Mouse (Mus musculus) hindbrain, embryonic 11.5 days (tissue): ENCODE results near the gene Sox5. TPM values are rescaled to one million over a fixed set of nuclear protein-coding genes. Genes with fewer than 3 reads are reported as not detected.

ENCODE experiments used
- ATAC-seq: fragments of 200-750 bp; cut with Nextera tagmentation; 2 replicates; pipeline ENCODE4 v1.8.0; 2017; ENCODE audit warnings: mild to moderate bottlenecking, moderate TSS enrichment, moderate library complexity; ENCODE audit not compliant: low FRiP score
- DNase-seq: peaks from one replicate; pipeline ENCODE4 v3.0.0-alpha.2; 2015; ENCODE audit warnings: low spot score
- H3K27ac ChIP-seq: fragments of 300-500 bp; sonication (generic); 2 replicates; pipeline ENCODE4 v1.5.1; 2014; ENCODE audit warnings: mild to moderate bottlenecking, low read depth, low read length
- H3K27me3 ChIP-seq: fragments of 300-500 bp; sonication (generic); 2 replicates; pipeline ENCODE4 v1.6.1; 2014; ENCODE audit warnings: mild to moderate bottlenecking, low read length, moderate library complexity, mixed read lengths; ENCODE audit not compliant: control insufficient read depth, insufficient read depth
- H3K36me3 ChIP-seq: fragments of 300-500 bp; sonication (generic); 2 replicates; pipeline ENCODE4 v1.6.1; 2014; ENCODE audit warnings: mild to moderate bottlenecking, low read length, moderate library complexity, mixed read lengths; ENCODE audit not compliant: control insufficient read depth, insufficient read depth
- H3K4me1 ChIP-seq: fragments of 300-500 bp; sonication (generic); replicated peaks from 2 replicates; pipeline ENCODE4 v1.6.1; 2014; ENCODE audit warnings: low read length, mixed read lengths; ENCODE audit not compliant: control insufficient read depth, insufficient read depth
- H3K4me2 ChIP-seq: fragments of 300-500 bp; sonication (generic); replicated peaks from 2 replicates; pipeline ENCODE4 v1.6.1; 2014; ENCODE audit warnings: mild to moderate bottlenecking, low read depth, low read length
- H3K4me3 ChIP-seq: fragments of 300-500 bp; sonication (generic); 2 replicates; pipeline ENCODE4 v1.5.1; 2014; ENCODE audit warnings: low read depth, low read length
- H3K9ac ChIP-seq: fragments of 300-500 bp; sonication (generic); 2 replicates; pipeline ENCODE4 v1.6.1; 2014; ENCODE audit warnings: low read depth, low read length
- H3K9me3 ChIP-seq: fragments of 300-500 bp; sonication (generic); 2 replicates; pipeline ENCODE4 v1.6.1; 2016; ENCODE audit warnings: low read length; ENCODE audit not compliant: control insufficient read depth
- WGBS: fragments of 180-500 bp; shearing (Covaris S2); extraction: QIAGEN DNeasy Blood & Tissue Kit; methylation state at CpG from one replicate; pipeline ENCODE4 v1.1.7; 2014; 5-methylcytosine and 5-hydroxymethylcytosine counted together
- polyA plus RNA-seq: library from polyadenylated mRNA; unstranded; fragments of >200 nt; fragmentation: Nextera tagmentation; extraction: Ambion mirVana; gene quantifications from 2 replicates; pipeline ENCODE4 v1.2.1, GENCODE M21; 2014

Gene Sox5
- polyA plus RNA-seq, 1 experiment from 2014 or later = 35.0 TPM

DNA sequence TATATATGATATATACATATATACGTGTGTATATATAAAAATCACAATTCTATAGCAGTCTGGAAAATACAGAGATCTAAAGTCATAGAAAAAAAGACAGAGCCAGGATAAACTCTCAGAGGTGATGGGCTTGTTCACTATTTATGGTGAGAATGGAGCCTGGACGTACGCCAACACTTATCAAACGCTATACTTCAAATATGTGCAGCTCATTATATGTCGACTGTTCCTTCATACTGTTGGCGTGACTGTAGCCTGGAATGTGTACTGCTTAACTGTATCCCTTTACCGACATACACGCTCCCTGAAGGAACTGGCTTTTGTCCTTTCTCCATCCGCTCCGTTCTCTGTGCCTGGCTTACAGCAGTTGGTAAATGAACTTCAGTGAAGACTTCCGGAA is 407.0 kb downstream of the Sox5 start:
- Histone ChIP-seq H3K4me2 (no peak overlapping the region), H3K4me3 (no peak overlapping the region), H3K27ac (no peak overlapping the region), H3K9ac (no peak overlapping the region), H3K9me3 (no peaks in the 10 kb centered on the region), H3K36me3 (no peaks in the 10 kb centered on the region), H3K4me1 (no peaks in the 10 kb centered on the region), H3K27me3 (no peaks in the 10 kb centered on the region)
- WGBS = 96% methylated on average over 11 of the region's 11 CpGs
- no peak for ATAC-seq
- no peak for DNase-seq

DNA sequence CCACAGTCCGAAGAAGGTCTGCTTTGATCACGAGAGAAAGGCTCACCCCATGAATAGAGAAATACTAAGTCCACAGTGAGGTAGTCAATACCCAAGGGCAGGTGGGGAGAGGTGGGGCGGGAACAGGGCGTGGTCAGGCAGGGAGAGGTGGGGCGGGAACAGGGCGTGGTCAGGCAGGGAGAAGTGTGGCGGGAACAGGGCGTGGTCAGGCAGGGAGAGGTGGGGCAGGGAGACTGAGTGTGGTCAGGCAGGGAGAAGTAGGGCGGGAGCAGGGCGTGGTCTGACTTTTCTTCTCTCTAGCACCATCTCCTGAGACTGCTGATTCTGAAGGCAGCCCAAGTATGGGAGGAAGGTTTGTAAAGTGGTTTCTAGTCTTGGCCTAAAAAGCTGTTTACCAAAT is 411.1 kb downstream of the Sox5 start:
- Histone ChIP-seq H3K4me2 (no peak overlapping the region), H3K9ac (no peak overlapping the region), H3K36me3 (no peaks in the 10 kb centered on the region), H3K9me3 (no peaks in the 10 kb centered on the region), H3K4me3 (no peak overlapping the region), H3K27me3 (no peaks in the 10 kb centered on the region), H3K4me1 (no peaks in the 10 kb centered on the region), H3K27ac (no peak overlapping the region)
- DNase-seq (no peak), ATAC-seq (no peak)
- WGBS = 45% methylated on average over 10 of the region's 10 CpGs

DNA sequence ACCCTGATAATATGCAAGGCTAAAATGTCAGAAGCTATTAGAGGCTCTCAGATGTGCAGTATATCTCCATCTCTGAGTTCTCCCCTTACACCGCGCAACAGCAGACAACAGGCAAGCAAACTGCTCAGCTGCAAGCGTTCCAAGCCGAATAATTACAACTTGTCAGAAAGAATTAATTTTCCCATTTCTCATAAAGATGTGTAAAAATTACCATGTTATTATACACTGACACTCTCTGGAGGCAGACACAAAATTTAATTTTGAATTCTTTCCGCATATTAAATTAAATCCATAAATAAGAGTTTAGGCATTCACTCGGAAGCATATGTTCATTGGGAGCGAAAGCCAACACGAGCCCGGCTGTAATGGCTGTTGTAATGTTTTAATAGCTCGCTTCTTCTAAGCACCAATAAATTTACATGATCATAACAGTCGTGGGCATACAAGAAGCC is 414.1 kb downstream of the Sox5 start:
- Histone ChIP-seq H3K4me3 (no peak overlapping the region), H3K36me3 (no peaks in the 10 kb centered on the region), H3K27me3 (peaks cover 2% of the 10 kb centered on the region; the same call in 1 of the 2 replicates), H3K9ac (no peak overlapping the region), H3K4me2 (no peak overlapping the region), H3K27ac (no peak overlapping the region), H3K4me1 (no peaks in the 10 kb centered on the region), H3K9me3 (no peaks in the 10 kb centered on the region)
- ATAC-seq (peak; percentile 43; the same call in 1 of the 2 replicates), DNase-seq (no peak)
- 82% methylated on average over 11 of the region's 11 CpGs for WGBS

DNA sequence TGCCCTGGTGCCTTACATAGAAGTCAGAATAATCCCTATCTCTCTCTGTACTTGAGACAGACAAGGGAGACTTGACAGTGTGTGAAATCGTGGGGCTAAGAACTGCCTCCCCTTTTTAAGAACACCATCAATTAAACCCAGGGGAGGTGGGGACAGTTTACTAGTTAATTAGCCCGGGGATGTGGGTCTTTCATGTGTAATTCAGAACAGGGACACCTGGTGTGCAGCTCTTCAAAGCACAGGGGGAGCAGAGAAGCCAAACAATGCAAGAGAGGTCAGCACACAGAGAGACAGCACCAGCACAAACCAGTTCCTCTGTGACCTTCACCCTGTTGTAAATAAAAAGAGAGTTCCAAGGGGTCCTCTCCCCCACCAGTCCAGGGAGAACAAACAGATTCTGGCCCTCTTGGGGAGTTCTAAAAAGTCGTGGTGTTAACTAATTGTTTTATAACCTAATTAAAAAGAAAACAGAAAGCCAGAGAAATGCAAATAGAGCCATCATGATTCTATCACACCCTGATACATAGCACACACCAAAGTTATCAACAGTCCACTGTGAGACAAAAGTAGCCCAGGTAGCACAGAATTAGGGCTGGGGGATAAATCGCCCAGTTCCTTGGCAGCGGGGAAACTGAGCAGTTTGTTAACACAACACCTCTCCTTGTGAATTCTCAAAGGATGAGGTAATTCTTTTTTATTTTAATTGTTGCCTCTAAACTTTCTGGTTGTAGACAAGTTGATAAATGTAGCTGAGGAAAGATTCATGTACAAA is 420.3 kb downstream of the Sox5 start:
- Histone ChIP-seq H3K4me1 (no peaks in the 10 kb centered on the region; the same call in 1 of the 2 replicates), H3K4me3 (no peak overlapping the region), H3K27ac (no peak overlapping the region), H3K36me3 (no peaks in the 10 kb centered on the region), H3K27me3 (peaks cover 2% of the 10 kb centered on the region; the same call in 1 of the 2 replicates), H3K9me3 (no peaks in the 10 kb centered on the region), H3K9ac (no peak overlapping the region), H3K4me2 (no peak overlapping the region)
- DNase-seq (peak; percentile 17), ATAC-seq (no peak)
- WGBS = 6% methylated on average over 5 of the region's 5 CpGs

- no peaks in the 10 kb centered on the region for H3K36me3 ChIP-seq
- ATAC-seq = no peak
- no peaks in the 10 kb centered on the region for H3K9me3 ChIP-seq
- 91% methylated on average over 4 of the region's 4 CpGs for WGBS
- no peaks in the 10 kb centered on the region for H3K27me3 ChIP-seq
- H3K4me2 ChIP-seq = no peak overlapping the region
- H3K9ac ChIP-seq = no peak overlapping the region
- no peak for DNase-seq
- no peaks in the 10 kb centered on the region; the same call in 1 of the 2 replicates for H3K4me1 ChIP-seq
- no peak overlapping the region for H3K27ac ChIP-seq
- no peak overlapping the region for H3K4me3 ChIP-seq
These were observed 424.7 kb downstream of the Sox5 start for GRCm38 (mm10) chr6:144357081-144357480.

GRCm38 (mm10) chr6:144351049-144351448 is 430.7 kb downstream of the Sox5 start:
- H3K27ac ChIP-seq = no peak overlapping the region
- no peak overlapping the region for H3K4me3 ChIP-seq
- no peaks in the 10 kb centered on the region for H3K9me3 ChIP-seq
- DNase-seq (no peak), ATAC-seq (no peak)
- H3K9ac ChIP-seq = no peak overlapping the region
- H3K4me1 ChIP-seq = no peaks in the 10 kb centered on the region
- no peak overlapping the region for H3K4me2 ChIP-seq
- no peaks in the 10 kb centered on the region for H3K27me3 ChIP-seq
- H3K36me3 ChIP-seq = no peaks in the 10 kb centered on the region
- 88% methylated on average over 6 of the region's 6 CpGs for WGBS

- no peaks in the 10 kb centered on the region for H3K36me3 ChIP-seq
- no peak for ATAC-seq
These were observed 438.4 kb downstream of the Sox5 start for GRCm38 (mm10) chr6:144343338-144343737.

GRCm38 (mm10) chr6:144339554-144339953 is 442.2 kb downstream of the Sox5 start:
- no peak overlapping the region for H3K27ac ChIP-seq
- no peak for ATAC-seq
- no peak for DNase-seq
- no peak overlapping the region for H3K4me3 ChIP-seq
- peaks cover 2% of the 10 kb centered on the region; the same call in 1 of the 2 replicates for H3K27me3 ChIP-seq
- peaks cover 3% of the 10 kb centered on the region; the same call in 1 of the 2 replicates for H3K9me3 ChIP-seq
- 98% methylated on average over 3 of the region's 3 CpGs for WGBS
- no peaks in the 10 kb centered on the region for H3K36me3 ChIP-seq
- no peak overlapping the region for H3K4me2 ChIP-seq
- H3K4me1 ChIP-seq = peaks cover 2% of the 10 kb centered on the region; the same call in 1 of the 2 replicates
- H3K9ac ChIP-seq = no peak overlapping the region

More at GRCm38 (mm10) chr6:144343338-144343737, 438.4 kb downstream of the Sox5 start:
- no peak for DNase-seq
- Histone ChIP-seq H3K9me3 (peaks cover 3% of the 10 kb centered on the region; the same call in 1 of the 2 replicates), H3K4me2 (no peak overlapping the region), H3K9ac (no peak overlapping the region), H3K4me1 (no peaks in the 10 kb centered on the region), H3K27me3 (no peaks in the 10 kb centered on the region), H3K4me3 (no peak overlapping the region), H3K27ac (no peak overlapping the region)
- 78% methylated on average over 11 of the region's 11 CpGs for WGBS

DNA sequence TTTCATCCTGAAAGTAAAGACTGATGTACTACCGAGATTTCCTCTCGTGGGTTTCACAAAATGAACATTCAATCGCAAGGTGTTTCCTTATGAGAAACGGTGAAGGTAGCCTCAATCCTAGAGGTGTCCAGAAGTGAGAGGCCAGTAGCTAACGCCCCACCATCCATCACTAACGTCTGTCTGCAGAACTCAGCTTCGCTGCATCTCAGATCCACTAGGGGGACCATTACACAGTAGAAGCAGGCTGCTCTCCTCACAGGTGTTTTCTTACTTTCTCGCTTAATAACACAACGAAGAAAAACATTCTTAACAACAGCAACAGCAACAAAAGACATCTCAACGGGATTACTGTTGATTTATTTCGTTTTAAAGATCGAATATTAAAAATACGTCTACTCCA is 442.8 kb downstream of the Sox5 start:
- Histone ChIP-seq H3K4me3 (no peak overlapping the region), H3K36me3 (no peaks in the 10 kb centered on the region), H3K4me1 (peaks cover 2% of the 10 kb centered on the region; the same call in 1 of the 2 replicates), H3K27ac (no peak overlapping the region), H3K9me3 (peaks cover 3% of the 10 kb centered on the region; the same call in 1 of the 2 replicates), H3K27me3 (peaks cover 2% of the 10 kb centered on the region; the same call in 1 of the 2 replicates), H3K4me2 (no peak overlapping the region), H3K9ac (no peak overlapping the region)
- ATAC-seq (no peak), DNase-seq (peak; percentile 46)
- WGBS = 73% methylated on average over 13 of the region's 13 CpGs
